Mouse (Mus musculus) intestine, embryonic 15.5 days (tissue): ENCODE measurements around the gene Wdsub1. TPM values are rescaled to one million over a fixed set of nuclear protein-coding genes. Genes with fewer than 3 reads are reported as not detected.

Source experiments
- ATAC-seq: fragments of 200-750 bp; cut with Nextera tagmentation; 2 replicates; pipeline ENCODE4 v1.8.0; 2017; ENCODE audit warnings: moderate TSS enrichment, moderate library complexity
- H3K27ac ChIP-seq: fragments of 300-500 bp; sonication (generic); 2 replicates; pipeline ENCODE4 v1.5.1; 2015; ENCODE audit warnings: mild to moderate bottlenecking, inconsistent platforms
- H3K27me3 ChIP-seq: fragments of 300-500 bp; sonication (generic); replicated peaks from 2 replicates; pipeline ENCODE4 v1.6.1; 2015; ENCODE audit warnings: inconsistent platforms
- H3K36me3 ChIP-seq: fragments of 300-500 bp; sonication (generic); 2 replicates; pipeline ENCODE4 v1.6.1; 2015; ENCODE audit warnings: inconsistent platforms
- H3K4me1 ChIP-seq: fragments of 300-500 bp; sonication (generic); replicated peaks from 2 replicates; pipeline ENCODE4 v1.6.1; 2015; ENCODE audit warnings: inconsistent platforms
- H3K4me2 ChIP-seq: fragments of 300-500 bp; sonication (generic); replicated peaks from 2 replicates; pipeline ENCODE4 v1.6.1; 2015; ENCODE audit warnings: mild to moderate bottlenecking, inconsistent platforms
- H3K4me3 ChIP-seq: fragments of 300-500 bp; sonication (generic); replicated peaks from 2 replicates; pipeline ENCODE4 v1.5.1; 2015; ENCODE audit warnings: inconsistent platforms
- H3K9ac ChIP-seq: fragments of 300-500 bp; sonication (generic); 2 replicates; pipeline ENCODE4 v1.6.1; 2015; ENCODE audit warnings: inconsistent platforms
- H3K9me3 ChIP-seq: fragments of 300-500 bp; sonication (generic); 2 replicates; pipeline ENCODE4 v1.6.1; 2016; ENCODE audit warnings: inconsistent platforms
- WGBS: fragments of 180-500 bp; shearing (Covaris S2); methylation state at CpG from one replicate; pipeline ENCODE4 v1.1.7; 2015; 5-methylcytosine and 5-hydroxymethylcytosine counted together
- polyA plus RNA-seq: library from polyadenylated mRNA; unstranded; fragments of >200 nt; fragmentation: Nextera tagmentation; extraction: Ambion mirVana; gene quantifications from 2 replicates; pipeline ENCODE4 v1.2.1, GENCODE M21; 2015

The Wdsub1 gene
- polyA plus RNA-seq, 1 experiment from 2014 or later, result 33.3 TPM

GRCm38 (mm10) chr2:59821044-59821443, 61.3 kb downstream of the Wdsub1 start:
- ATAC-seq, result no peak
- Histone ChIP-seq H3K27me3 (no peaks in the 10 kb centered on the region), H3K4me1 (no peaks in the 10 kb centered on the region), H3K4me3 (no peak overlapping the region), H3K9ac (no peak overlapping the region), H3K9me3 (no peaks in the 10 kb centered on the region), H3K4me2 (no peak overlapping the region), H3K36me3 (peaks cover 13% of the 10 kb centered on the region; the same call in 1 of the 2 replicates), H3K27ac (no peak overlapping the region)
- 83% methylated on average over 2 of the region's 2 CpGs for WGBS

- H3K4me2 ChIP-seq, result no peak overlapping the region
- no peaks in the 10 kb centered on the region for H3K9me3 ChIP-seq
- no peak overlapping the region for H3K4me3 ChIP-seq
- no peaks in the 10 kb centered on the region for H3K27me3 ChIP-seq
- H3K27ac ChIP-seq, result no peak overlapping the region
- no peak for ATAC-seq
- WGBS, result 89% methylated on average over 15 of the region's 15 CpGs
- no peaks in the 10 kb centered on the region for H3K4me1 ChIP-seq
- no peak overlapping the region for H3K9ac ChIP-seq
- peaks cover 13% of the 10 kb centered on the region; the same call in 1 of the 2 replicates for H3K36me3 ChIP-seq
Observed at GRCm38 (mm10) chr2:59820088-59820487, 62.3 kb downstream of the Wdsub1 start.

- Histone ChIP-seq H3K27me3 (no peaks in the 10 kb centered on the region), H3K4me3 (no peak overlapping the region), H3K4me1 (no peaks in the 10 kb centered on the region), H3K9me3 (no peaks in the 10 kb centered on the region), H3K9ac (no peak overlapping the region), H3K27ac (no peak overlapping the region), H3K4me2 (no peak overlapping the region), H3K36me3 (peaks cover 13% of the 10 kb centered on the region; the same call in 1 of the 2 replicates)
- no peak for ATAC-seq
- WGBS, result 79% methylated on average over 6 of the region's 6 CpGs
Observed at GRCm38 (mm10) chr2:59819415-59819814, 63.0 kb downstream of the Wdsub1 start.

- no peak for ATAC-seq
- H3K27ac ChIP-seq, result no peak overlapping the region
- H3K4me3 ChIP-seq, result no peak overlapping the region
- H3K27me3 ChIP-seq, result no peaks in the 10 kb centered on the region
- H3K4me2 ChIP-seq, result no peak overlapping the region
- no peaks in the 10 kb centered on the region for H3K4me1 ChIP-seq
- H3K36me3 ChIP-seq, result peaks cover 13% of the 10 kb centered on the region; the same call in 1 of the 2 replicates
- WGBS, result 95% methylated on average over 15 of the region's 15 CpGs
- no peak overlapping the region for H3K9ac ChIP-seq
- H3K9me3 ChIP-seq, result no peaks in the 10 kb centered on the region
Observed at GRCm38 (mm10) chr2:59818663-59819062, 63.7 kb downstream of the Wdsub1 start.

GRCm38 (mm10) chr2:59814997-59815396, 67.4 kb downstream of the Wdsub1 start:
- no peaks in the 10 kb centered on the region for H3K9me3 ChIP-seq
- H3K4me1 ChIP-seq, result no peaks in the 10 kb centered on the region
- H3K9ac ChIP-seq, result no peak overlapping the region
- no peak overlapping the region for H3K27ac ChIP-seq
- H3K4me2 ChIP-seq, result no peak overlapping the region
- no peaks in the 10 kb centered on the region for H3K27me3 ChIP-seq
- 80% methylated on average over 8 of the region's 8 CpGs for WGBS
- no peak for ATAC-seq
- peaks cover 9% of the 10 kb centered on the region; the same call in 1 of the 2 replicates for H3K36me3 ChIP-seq
- H3K4me3 ChIP-seq, result no peak overlapping the region

GRCm38 (mm10) chr2:59813457-59813856, 68.9 kb downstream of the Wdsub1 start:
- Histone ChIP-seq H3K9me3 (no peaks in the 10 kb centered on the region), H3K36me3 (0 out of 2 replicates have a peak, but pooled peaks cover under 1% of the 10 kb centered on the region), H3K4me1 (no peaks in the 10 kb centered on the region), H3K4me3 (no peak overlapping the region), H3K4me2 (no peak overlapping the region), H3K9ac (no peak overlapping the region), H3K27ac (no peak overlapping the region), H3K27me3 (no peaks in the 10 kb centered on the region)
- no peak for ATAC-seq
- 90% methylated on average over 13 of the region's 13 CpGs for WGBS

GRCm38 (mm10) chr2:59812641-59813040, 69.8 kb downstream of the Wdsub1 start:
- Histone ChIP-seq H3K4me2 (no peak overlapping the region), H3K9ac (no peak overlapping the region), H3K36me3 (no peaks in the 10 kb centered on the region), H3K4me1 (no peaks in the 10 kb centered on the region), H3K27ac (no peak overlapping the region), H3K4me3 (no peak overlapping the region), H3K9me3 (no peaks in the 10 kb centered on the region), H3K27me3 (no peaks in the 10 kb centered on the region)
- WGBS, result 90% methylated on average over 1 of the region's 1 CpGs
- no peak for ATAC-seq

GRCm38 (mm10) chr2:59811247-59811646, 71.1 kb downstream of the Wdsub1 start:
- Histone ChIP-seq H3K9ac (no peak overlapping the region), H3K9me3 (no peaks in the 10 kb centered on the region), H3K27ac (peak overlapping the region; percentile 15; the same call in 1 of the 2 replicates), H3K36me3 (no peaks in the 10 kb centered on the region; the same call in 1 of the 2 replicates), H3K27me3 (no peaks in the 10 kb centered on the region), H3K4me2 (no peak overlapping the region), H3K4me3 (no peak overlapping the region), H3K4me1 (no peaks in the 10 kb centered on the region)
- WGBS, result 72% methylated on average over 1 of the region's 1 CpGs
- ATAC-seq, result no peak

GRCm38 (mm10) chr2:59810039-59810438, 72.4 kb downstream of the Wdsub1 start:
- Histone ChIP-seq H3K27me3 (no peaks in the 10 kb centered on the region), H3K4me3 (no peak overlapping the region), H3K36me3 (no peaks in the 10 kb centered on the region; the same call in 1 of the 2 replicates), H3K4me2 (no peak overlapping the region), H3K9ac (no peak overlapping the region), H3K9me3 (no peaks in the 10 kb centered on the region), H3K4me1 (no peaks in the 10 kb centered on the region), H3K27ac (no peak overlapping the region)
- WGBS, result 90% methylated on average over 7 of the region's 7 CpGs
- no peak for ATAC-seq

GRCm38 (mm10) chr2:59808608-59809007, 73.8 kb downstream of the Wdsub1 start:
- no peak for ATAC-seq

GRCm38 (mm10) chr2:59806038-59806437, 76.4 kb downstream of the Wdsub1 start:
- Histone ChIP-seq H3K4me1 (no peaks in the 10 kb centered on the region), H3K27ac (no peak overlapping the region), H3K27me3 (no peaks in the 10 kb centered on the region), H3K9me3 (no peaks in the 10 kb centered on the region), H3K4me3 (no peak overlapping the region), H3K4me2 (no peak overlapping the region), H3K36me3 (peaks cover 4% of the 10 kb centered on the region), H3K9ac (no peak overlapping the region)
- no peak for ATAC-seq
- WGBS, result 87% methylated on average over 6 of the region's 6 CpGs

More at GRCm38 (mm10) chr2:59808608-59809007, 73.8 kb downstream of the Wdsub1 start:
- H3K36me3 ChIP-seq, result no peaks in the 10 kb centered on the region; the same call in 1 of the 2 replicates
- H3K9me3 ChIP-seq, result no peaks in the 10 kb centered on the region
- H3K4me1 ChIP-seq, result no peaks in the 10 kb centered on the region
- H3K27me3 ChIP-seq, result no peaks in the 10 kb centered on the region
- H3K27ac ChIP-seq, result no peak overlapping the region
- WGBS, result 88% methylated on average over 4 of the region's 4 CpGs
- no peak overlapping the region for H3K9ac ChIP-seq
- no peak overlapping the region for H3K4me2 ChIP-seq
- H3K4me3 ChIP-seq, result no peak overlapping the region

- H3K27ac ChIP-seq, result no peak overlapping the region
- no peak overlapping the region for H3K4me3 ChIP-seq
- ATAC-seq, result no peak
- no peak overlapping the region for H3K9ac ChIP-seq
- H3K4me1 ChIP-seq, result no peaks in the 10 kb centered on the region
- 70% methylated on average over 2 of the region's 2 CpGs for WGBS
- H3K27me3 ChIP-seq, result no peaks in the 10 kb centered on the region
- no peak overlapping the region for H3K4me2 ChIP-seq
- peaks cover 4% of the 10 kb centered on the region for H3K36me3 ChIP-seq
- no peaks in the 10 kb centered on the region for H3K9me3 ChIP-seq
Observed at GRCm38 (mm10) chr2:59805595-59805994, 76.8 kb downstream of the Wdsub1 start.

GRCm38 (mm10) chr2:59802722-59803387, 79.5 kb downstream of the Wdsub1 start:
- no peaks in the 10 kb centered on the region for H3K9me3 ChIP-seq
- H3K4me3 ChIP-seq, result no peak overlapping the region
- 75% methylated on average over 8 of the region's 8 CpGs for WGBS
- ATAC-seq, result peak; percentile 23; the same call in 1 of the 2 replicates
- H3K36me3 ChIP-seq, result peaks cover 14% of the 10 kb centered on the region
- no peak overlapping the region for H3K27ac ChIP-seq
- no peak overlapping the region for H3K4me2 ChIP-seq
- H3K27me3 ChIP-seq, result no peaks in the 10 kb centered on the region
- no peaks in the 10 kb centered on the region for H3K4me1 ChIP-seq
- no peak overlapping the region for H3K9ac ChIP-seq
